Mouse (Mus musculus): ENCODE results near the gene Agtrap.
"Not testable (repeated sequence)": the region's sequence is repeated elsewhere in the genome, so short reads cannot be mapped to it uniquely, and the experiment has no call there.

Gene Agtrap

GRCm38 (mm10) chr4:148050396-148050914 lies 37.4 kb downstream of the Agtrap start:
- not testable (repeated sequence) for DNase-seq (ENCODE audit: low read depth, low spot score)

- no peak for DNase-seq (ENCODE audit: low read depth, low spot score)
Observed at GRCm38 (mm10) chr4:148046450-148047031, 41.3 kb downstream of the Agtrap start.

- no peak for DNase-seq (ENCODE audit: low read depth, low spot score)
Observed at GRCm38 (mm10) chr4:148044113-148044512, 43.7 kb downstream of the Agtrap start.

- DNase-seq (ENCODE audit: low read depth, low spot score): not testable (repeated sequence)
Observed at GRCm38 (mm10) chr4:148043327-148043726, 44.5 kb downstream of the Agtrap start.

GRCm38 (mm10) chr4:148041611-148042191 lies 46.1 kb downstream of the Agtrap start:
- DNase-seq (ENCODE audit: low read depth, low spot score): no peak

- peak; percentile 86 for DNase-seq (ENCODE audit: low read depth, low spot score)
Observed at GRCm38 (mm10) chr4:148040933-148041610, 46.8 kb downstream of the Agtrap start.

- no peak for DNase-seq (ENCODE audit: low read depth, low spot score)
Observed at GRCm38 (mm10) chr4:148040029-148040830, 47.6 kb downstream of the Agtrap start.

GRCm38 (mm10) chr4:148039254-148040028 lies 48.4 kb downstream of the Agtrap start:
- no peak for DNase-seq (ENCODE audit: low read depth, low spot score)

GRCm38 (mm10) chr4:148038600-148039253 lies 49.1 kb downstream of the Agtrap start, which contains the start of the genes Clcn6 and Mthfr:
Gene Clcn6, minus strand, starts transcription at chr4:148038821.
Gene Mthfr, plus strand, starts transcription at chr4:148039077.
- DNase-seq (ENCODE audit: low read depth, low spot score): peak; percentile 100

GRCm38 (mm10) chr4:148038079-148038599 lies 49.7 kb downstream of the Agtrap start:
- no peak for DNase-seq (ENCODE audit: low read depth, low spot score)

- no peak for DNase-seq (ENCODE audit: low read depth, low spot score)
Observed at GRCm38 (mm10) chr4:148035440-148035839, 52.4 kb downstream of the Agtrap start.

- no peak for DNase-seq (ENCODE audit: low read depth, low spot score)
Observed at GRCm38 (mm10) chr4:148033858-148034410, 53.9 kb downstream of the Agtrap start.

GRCm38 (mm10) chr4:148030506-148030905 lies 57.3 kb downstream of the Agtrap start:
- no peak for DNase-seq (ENCODE audit: low read depth, low spot score)

- no peak for DNase-seq (ENCODE audit: low read depth, low spot score)
Observed at GRCm38 (mm10) chr4:148029297-148029696, 58.5 kb downstream of the Agtrap start.

Data from mesoderm, embryonic 11.5 days (tissue).